Mouse (Mus musculus): Measurements from ENCODE around the gene Olig1.

Gene Olig1

DNA sequence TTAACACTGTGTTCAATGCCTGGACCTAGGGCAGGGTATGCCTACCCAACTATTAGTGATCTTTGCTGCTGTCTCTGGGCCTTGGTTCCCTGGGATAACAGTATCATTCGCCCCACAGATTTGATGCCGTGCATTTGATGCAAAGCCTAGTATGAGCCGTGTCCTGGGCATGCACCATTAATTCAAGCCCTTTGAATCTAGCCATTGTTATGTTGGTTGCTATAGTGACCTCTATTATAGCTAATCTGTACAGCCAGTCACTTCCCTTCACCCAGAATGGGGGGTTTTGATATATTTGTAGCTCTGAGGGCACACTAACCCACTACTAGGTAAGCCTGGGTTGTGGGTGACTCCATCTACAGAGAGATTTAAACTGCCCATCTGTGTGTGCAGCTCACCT, 40.3 kb downstream of the Olig1 start:
- DNase-seq (ENCODE audit: low read depth, low spot score) = no peak

DNA sequence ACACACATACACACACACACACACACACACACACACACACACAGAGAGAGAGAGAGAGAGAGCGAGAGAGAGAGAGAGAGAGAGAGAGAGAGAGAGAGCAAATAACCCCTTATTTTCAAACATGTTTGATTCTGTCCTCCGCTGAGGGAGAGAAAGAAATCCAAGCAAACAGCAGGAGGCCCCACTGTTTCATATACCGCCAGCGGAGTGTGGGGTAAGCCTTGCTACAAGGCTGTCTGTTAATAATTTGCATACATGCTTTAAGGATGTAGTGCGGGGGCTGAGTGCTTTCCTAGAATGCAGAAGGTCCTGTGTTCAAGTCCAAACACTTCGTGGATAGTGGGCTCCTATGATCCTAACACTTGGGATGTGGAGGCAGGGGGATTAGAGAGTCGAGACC, 43.3 kb downstream of the Olig1 start:
- peak; percentile 31 for DNase-seq (ENCODE audit: low read depth, low spot score)

DNA sequence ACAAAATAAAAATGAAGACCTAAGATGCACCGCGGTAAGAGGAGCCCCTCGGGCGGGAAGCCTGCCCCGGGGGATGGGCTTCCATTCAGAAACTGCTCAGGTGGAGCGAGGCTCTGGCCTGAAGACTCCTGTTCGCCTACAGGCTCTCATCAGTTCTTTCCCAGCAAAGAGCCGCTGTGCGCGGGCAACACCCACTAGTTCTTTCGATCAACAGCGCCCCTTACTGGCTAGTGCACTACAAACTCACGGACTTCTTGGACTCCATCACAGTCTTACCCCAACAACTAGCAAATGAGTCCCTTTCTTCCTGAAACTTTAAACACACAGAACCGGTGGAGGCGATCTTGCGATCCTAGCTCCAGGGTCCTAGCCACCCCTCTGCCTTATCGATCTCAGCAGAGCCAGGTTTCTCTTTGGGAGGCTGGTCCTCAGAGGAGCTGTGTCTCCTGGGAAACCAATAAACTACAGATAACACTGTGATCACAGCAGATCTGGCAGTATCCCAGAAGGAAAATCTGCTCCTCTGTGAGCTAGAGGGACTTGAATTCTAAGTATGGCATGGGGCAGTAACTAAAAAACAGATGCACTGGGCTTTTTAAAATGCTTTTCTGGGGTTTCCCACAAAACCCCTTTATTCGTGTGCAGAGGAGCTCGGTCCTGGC, 44.7 kb downstream of the Olig1 start:
- peak; percentile 82 for DNase-seq (ENCODE audit: low read depth, low spot score)

DNA sequence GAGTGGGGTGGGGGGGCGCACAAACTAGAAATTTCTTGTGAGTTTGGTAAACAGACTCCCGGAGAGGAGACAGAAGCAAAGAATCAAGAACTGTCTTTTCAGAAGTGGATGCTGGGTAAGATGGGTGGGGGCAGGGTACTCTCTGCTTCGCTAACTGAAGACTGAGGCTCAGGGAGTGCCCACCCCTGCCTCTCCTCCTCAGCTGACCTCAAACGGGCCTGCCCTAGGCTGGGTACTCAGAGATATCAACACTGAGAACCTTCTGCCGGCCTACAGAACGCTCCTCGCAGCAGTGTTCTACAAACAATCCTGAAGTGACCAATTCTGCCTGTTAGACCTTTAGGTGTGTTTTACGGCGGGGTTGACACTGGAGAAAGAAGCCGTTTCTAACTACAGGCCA, 50.6 kb downstream of the Olig1 start:
- no peak for DNase-seq (ENCODE audit: low read depth, low spot score)

DNA sequence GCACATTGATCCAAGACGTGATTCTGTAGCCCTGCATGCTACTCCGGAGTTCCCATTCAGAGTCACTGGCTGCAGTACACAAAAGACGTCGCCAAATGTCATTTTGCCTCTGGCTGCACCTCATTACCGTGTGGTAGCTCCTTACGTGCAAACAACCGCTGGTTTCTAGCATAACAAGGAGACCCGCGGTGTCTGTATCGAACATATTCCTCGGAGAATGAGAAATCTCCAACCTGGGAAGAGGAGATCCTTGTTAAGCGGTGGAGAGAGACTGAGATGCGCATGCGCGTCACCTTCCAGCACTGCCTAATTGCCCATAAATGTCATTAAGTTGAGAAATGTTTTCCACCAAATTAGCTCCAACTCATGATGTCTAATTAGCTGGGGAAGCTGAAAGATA, 51.0 kb downstream of the Olig1 start:
- DNase-seq (ENCODE audit: low read depth, low spot score) = no peak

Measured in A20 (cell line).